Mouse (Mus musculus) erythroblast, embryonic 14.5 days (primary cell): ENCODE results near the gene Tmigd3. TPM values are rescaled to one million over a fixed set of nuclear protein-coding genes. Genes with fewer than 3 reads are reported as not detected.
"Not testable (repeated sequence)": the region's sequence is repeated elsewhere in the genome, so short reads cannot be mapped to it uniquely, and the experiment has no call there.

Experiments used
- H3K27me3 ChIP-seq: 2 replicates; pipeline ENCODE4 v1.6.1; 2012; ENCODE audit warnings: inconsistent platforms; ENCODE audit not compliant: control insufficient read depth
- H3K36me3 ChIP-seq: 2 replicates; pipeline ENCODE4 v1.6.1; 2012; ENCODE audit warnings: mild to moderate bottlenecking, inconsistent platforms; ENCODE audit not compliant: control insufficient read depth
- H3K4me1 ChIP-seq: 2 replicates; pipeline ENCODE4 v1.6.1; 2012; ENCODE audit warnings: inconsistent platforms; ENCODE audit not compliant: control insufficient read depth
- H3K4me3 ChIP-seq: replicated peaks from 2 replicates; pipeline ENCODE3; 2012; ENCODE audit warnings: moderate library complexity, mild to moderate bottlenecking, inconsistent platforms
- H3K9me3 ChIP-seq: 2 replicates; pipeline ENCODE4 v1.6.1; 2012; ENCODE audit warnings: low read length, inconsistent platforms, mixed read lengths; ENCODE audit not compliant: control insufficient read depth
- GATA1 ChIP-seq: IDR thresholded peaks from 2 replicates; pipeline ENCODE4 v1.6.1; 2012; ENCODE audit warnings: low read length, inconsistent platforms, mixed read lengths
- TAL1 ChIP-seq: IDR thresholded peaks from 3 replicates; pipeline ENCODE4 v1.6.1; 2012; ENCODE audit warnings: low read length, inconsistent platforms, mixed read lengths
- polyA plus RNA-seq: library from polyadenylated mRNA; stranded (reverse); fragments of >175 nt; gene quantifications from 2 replicates; pipeline ENCODE4 v1.2.3, GENCODE M21; 2012

The Tmigd3 gene
- polyA plus RNA-seq, 1 experiment: not detected

DNA sequence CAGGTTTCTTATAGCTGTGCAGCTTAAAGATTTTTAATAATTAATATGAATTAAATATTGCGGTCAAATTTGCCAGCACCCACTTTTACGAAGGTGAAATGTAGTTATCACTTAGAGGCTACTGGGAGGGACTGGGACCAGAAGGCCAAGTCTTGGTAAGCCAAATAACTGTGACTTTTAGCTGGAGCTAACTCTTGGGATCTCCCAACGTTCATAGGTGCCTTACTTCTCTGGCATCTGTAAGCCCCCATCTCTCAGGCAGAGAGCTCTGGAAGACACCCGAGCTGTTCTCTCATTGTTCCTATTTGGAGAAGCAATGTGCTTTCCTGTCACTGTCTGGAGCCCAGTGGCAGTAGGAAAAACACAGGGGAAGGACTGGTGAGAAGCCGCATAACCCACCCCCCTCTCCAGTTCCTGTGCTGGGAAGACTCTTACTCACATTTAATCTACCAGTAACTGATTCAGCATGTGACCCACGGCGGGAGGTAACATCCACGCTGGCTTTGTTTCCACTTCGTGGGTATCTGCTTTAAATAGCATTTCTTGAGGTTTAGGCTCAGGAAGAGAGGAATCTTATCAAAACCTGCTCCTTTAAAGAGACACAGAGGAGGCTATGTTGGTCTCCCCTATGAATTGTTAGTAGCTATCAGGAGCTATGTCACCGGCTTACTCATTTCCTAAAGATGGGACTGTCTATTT lies 47.1 kb downstream of the Tmigd3 start:
- Histone ChIP-seq H3K27me3 (peaks cover under 1% of the 10 kb centered on the region), H3K4me1 (peaks cover 37% of the 10 kb centered on the region), H3K4me3 (no peak overlapping the region), H3K9me3 (no peaks in the 10 kb centered on the region), H3K36me3 (no peaks in the 10 kb centered on the region)
- TF ChIP-seq GATA1 (no peak), TAL1 (no peak)

DNA sequence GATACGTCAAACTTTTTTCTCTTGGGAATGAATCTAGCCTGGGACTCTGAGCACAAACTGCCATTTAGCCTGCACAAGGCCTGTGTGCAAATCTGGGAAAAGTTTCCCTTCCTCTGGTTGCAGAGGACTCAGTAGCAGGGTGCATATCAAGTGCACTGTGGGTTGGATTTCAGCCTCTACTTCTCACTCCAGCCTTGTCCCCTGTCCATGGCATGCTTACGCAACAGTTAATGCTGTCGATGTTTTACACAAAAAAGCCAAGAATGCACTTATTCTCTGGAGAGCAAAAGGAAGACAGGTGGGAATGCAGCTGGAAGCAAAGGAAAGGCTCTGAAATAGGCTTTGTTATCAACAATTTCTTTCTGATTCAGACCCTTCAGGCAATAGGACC lies 47.6 kb downstream of the Tmigd3 start:
- peaks cover 35% of the 10 kb centered on the region for H3K4me1 ChIP-seq
- no peaks in the 10 kb centered on the region for H3K36me3 ChIP-seq
- no peaks in the 10 kb centered on the region for H3K9me3 ChIP-seq
- no peaks in the 10 kb centered on the region; the same call in 1 of the 2 replicates for H3K27me3 ChIP-seq
- no peak overlapping the region for H3K4me3 ChIP-seq
- TF ChIP-seq TAL1 (no peak), GATA1 (no peak)

DNA sequence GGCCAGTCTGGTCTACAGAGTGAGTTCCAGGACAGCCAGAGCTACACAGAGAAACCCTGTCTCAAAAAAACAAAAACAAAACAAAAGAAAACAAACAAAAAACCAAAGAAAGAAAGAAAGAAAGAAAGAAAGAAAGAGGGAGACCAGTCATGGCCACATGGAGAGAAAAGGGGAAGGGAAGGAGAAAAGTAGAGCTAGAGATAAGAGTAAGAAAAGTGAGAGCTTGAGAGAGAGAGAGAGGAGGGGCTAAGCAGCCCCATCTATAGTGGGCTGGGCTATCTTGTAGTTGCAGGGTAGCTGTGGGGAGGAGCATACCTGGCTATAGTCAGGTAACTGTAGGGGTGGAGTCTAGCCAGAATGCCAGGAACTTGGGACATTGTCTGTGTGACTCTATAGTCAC lies 50.0 kb downstream of the Tmigd3 start:
- H3K4me1 ChIP-seq: peaks cover 24% of the 10 kb centered on the region
- H3K4me3 ChIP-seq, H3K9me3 ChIP-seq, H3K36me3 ChIP-seq, H3K27me3 ChIP-seq: not testable (repeated sequence)

DNA sequence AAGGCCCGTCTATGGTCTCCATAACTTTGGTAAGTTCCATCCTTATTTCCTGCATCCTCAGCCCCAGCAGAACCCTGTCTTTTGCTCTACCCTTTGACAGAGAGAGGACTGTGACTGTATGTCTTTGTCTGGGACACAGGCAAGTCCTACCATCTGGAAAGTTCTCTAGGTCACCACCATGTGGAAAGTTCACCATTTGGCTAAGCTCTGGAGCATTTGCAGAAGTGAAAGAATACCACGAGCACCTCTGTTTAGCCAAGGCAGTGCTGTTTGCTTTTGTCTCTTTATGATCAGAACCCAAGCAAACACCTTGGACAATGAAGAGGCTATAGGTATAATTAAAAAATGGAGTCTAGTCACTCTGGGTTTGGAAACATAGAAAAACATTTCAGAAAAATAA lies 51.3 kb downstream of the Tmigd3 start:
- Histone ChIP-seq H3K36me3 (no peaks in the 10 kb centered on the region), H3K4me1 (peaks cover 22% of the 10 kb centered on the region)

DNA sequence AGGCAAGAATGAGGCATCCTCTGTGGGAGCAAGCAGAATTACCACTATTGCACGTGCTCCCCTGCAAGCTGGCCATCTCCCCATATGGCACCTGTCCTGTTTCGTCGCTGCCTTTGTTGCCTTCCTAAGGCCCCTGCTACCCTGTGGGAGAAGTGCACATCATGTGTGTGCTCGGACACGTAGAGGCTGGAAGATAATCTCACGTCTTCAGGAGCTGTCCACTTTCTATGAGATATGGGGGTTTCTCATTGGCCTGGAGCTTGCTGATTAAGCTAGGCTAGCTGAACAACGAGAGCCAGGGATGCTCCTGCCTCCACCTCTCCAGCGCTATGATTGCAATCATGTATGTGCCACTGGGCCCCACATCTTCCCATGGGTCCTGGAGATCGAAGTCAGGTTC lies 53.9 kb downstream of the Tmigd3 start:
- Histone ChIP-seq H3K4me3 (no peak overlapping the region), H3K9me3 (no peaks in the 10 kb centered on the region), H3K36me3 (no peaks in the 10 kb centered on the region), H3K27me3 (no peaks in the 10 kb centered on the region), H3K4me1 (peaks cover 20% of the 10 kb centered on the region)
- TF ChIP-seq GATA1: no peak

More for the DNA sequence above, 51.3 kb downstream of the Tmigd3 start:
- H3K4me3 ChIP-seq: no peak overlapping the region
- TF ChIP-seq GATA1: no peak
- TF ChIP-seq TAL1: no peak
- H3K9me3 ChIP-seq: no peaks in the 10 kb centered on the region
- no peaks in the 10 kb centered on the region; the same call in 1 of the 2 replicates for H3K27me3 ChIP-seq

DNA sequence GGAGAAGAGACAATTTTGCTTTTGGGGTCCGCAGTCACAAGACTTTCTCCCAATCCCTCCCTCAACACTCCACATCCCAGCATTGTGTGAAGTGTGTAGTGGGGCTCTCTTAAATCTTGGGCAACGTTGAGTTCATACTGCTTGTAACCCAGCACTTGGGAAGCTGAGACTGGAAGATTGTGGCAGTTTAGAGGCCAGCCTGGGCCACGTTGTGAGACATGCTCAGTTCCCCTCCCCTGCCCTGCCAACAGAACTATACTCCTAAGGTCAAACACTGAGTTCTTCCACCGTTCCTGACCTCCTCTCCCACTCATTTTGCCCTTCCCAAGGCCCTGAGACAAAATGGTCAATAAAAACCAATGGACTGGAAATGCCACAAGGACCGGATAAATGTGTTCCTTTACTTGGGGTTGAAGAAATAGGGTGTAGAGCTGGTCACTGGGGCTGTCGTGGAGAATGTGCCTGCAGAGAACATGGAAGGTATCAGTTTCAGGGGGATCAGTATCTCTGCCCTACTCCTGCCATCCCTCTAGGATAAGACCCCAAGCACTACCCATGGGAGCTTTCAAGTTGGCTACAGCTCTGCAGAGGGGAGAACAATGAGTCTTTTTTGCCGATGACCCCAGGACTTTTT lies 57.0 kb downstream of the Tmigd3 start:
- Histone ChIP-seq H3K4me1 (peaks cover 16% of the 10 kb centered on the region), H3K4me3 (no peak overlapping the region), H3K36me3 (no peaks in the 10 kb centered on the region), H3K27me3 (no peaks in the 10 kb centered on the region), H3K9me3 (no peaks in the 10 kb centered on the region)
- TF ChIP-seq TAL1: no peak
- TF ChIP-seq GATA1: no peak

DNA sequence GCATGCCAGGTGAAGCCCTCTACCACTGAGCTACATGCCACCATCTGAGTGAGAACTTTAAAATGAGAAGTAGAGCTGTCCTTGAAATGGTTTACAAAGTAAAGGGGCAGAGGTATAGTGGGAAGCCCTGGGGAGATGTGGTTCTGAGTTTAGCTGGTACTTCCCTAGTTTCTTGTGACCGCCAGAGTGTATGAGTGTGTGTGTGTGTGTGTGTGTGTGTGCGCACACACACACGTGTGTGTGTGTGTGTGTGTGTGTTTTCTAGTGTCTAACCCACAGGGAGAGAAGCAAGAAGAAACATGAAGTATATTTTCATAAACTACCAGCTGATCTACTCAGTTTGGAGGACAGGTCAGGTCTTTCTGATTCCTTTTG lies 57.5 kb downstream of the Tmigd3 start:
- Histone ChIP-seq H3K27me3 (no peaks in the 10 kb centered on the region), H3K4me3 (no peak overlapping the region), H3K9me3 (no peaks in the 10 kb centered on the region), H3K36me3 (no peaks in the 10 kb centered on the region), H3K4me1 (peaks cover 17% of the 10 kb centered on the region)
- TF ChIP-seq GATA1 (no peak), TAL1 (no peak)

DNA sequence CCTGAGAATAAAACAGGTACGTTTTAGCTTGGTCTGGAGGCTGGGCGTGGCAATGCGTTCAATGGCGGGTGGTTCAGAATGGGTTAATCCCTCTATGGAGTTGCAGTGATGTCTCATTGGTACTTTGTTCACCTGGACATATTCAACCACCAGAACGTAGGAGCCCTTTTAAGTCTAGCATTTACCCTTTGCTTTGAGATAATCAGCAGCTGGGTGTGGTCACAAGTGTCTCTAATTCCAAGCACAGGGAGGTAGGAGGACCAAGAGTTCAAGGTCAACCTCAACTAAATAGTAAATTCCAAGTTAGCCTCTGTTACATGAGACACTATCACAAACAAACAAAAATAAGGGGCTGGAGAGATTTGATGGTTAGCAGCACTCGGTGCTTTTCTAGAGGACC lies 58.1 kb downstream of the Tmigd3 start:
- TF ChIP-seq GATA1: no peak
- no peak for TF ChIP-seq TAL1
- H3K27me3 ChIP-seq: no peaks in the 10 kb centered on the region
- no peaks in the 10 kb centered on the region for H3K36me3 ChIP-seq
- no peak overlapping the region for H3K4me3 ChIP-seq
- H3K9me3 ChIP-seq: no peaks in the 10 kb centered on the region
- peaks cover 17% of the 10 kb centered on the region for H3K4me1 ChIP-seq

DNA sequence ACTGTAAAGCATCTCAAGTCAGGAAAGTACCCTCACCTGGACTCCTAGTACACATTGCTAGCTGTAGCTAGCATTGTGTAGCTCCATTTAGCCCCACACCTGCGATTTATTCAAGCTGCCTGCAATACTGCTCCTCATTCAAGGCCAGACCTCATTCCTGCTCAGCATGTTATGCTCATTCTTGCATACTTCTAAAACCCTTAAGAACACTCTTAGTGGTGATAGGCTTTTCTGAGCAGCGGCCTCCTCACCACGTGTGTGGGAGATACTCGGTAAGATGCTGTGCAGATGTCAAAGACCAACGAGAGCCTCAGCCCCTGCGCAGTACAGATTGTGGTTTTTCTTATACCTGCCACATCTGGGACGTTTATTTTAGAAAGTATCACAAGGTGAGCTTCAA lies 59.1 kb downstream of the Tmigd3 start:
- no peaks in the 10 kb centered on the region for H3K27me3 ChIP-seq
- H3K4me1 ChIP-seq: peaks cover 12% of the 10 kb centered on the region
- H3K4me3 ChIP-seq: no peak overlapping the region
- no peaks in the 10 kb centered on the region for H3K9me3 ChIP-seq
- TF ChIP-seq GATA1 (no peak), TAL1 (no peak)
- no peaks in the 10 kb centered on the region for H3K36me3 ChIP-seq

DNA sequence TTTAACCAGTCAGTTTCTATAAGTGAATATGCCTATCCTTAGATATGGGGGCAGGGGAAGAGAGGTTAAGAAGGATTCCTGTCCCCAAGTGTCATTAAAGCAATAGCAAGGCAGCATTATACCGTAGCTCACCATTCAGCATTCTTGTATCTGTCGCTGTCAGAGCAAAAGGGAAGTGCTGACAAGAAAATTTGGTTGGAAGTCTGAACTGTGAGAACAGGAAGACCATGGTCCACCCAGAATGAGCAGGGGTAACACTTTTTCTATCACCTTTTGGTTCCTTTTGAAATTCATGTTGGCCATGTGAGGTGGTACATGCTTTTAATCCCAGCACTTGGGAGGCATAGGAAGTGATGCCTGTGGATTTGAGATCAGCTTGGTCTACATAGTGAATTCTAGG lies 60.4 kb downstream of the Tmigd3 start:
- H3K4me1 ChIP-seq: peaks cover 4% of the 10 kb centered on the region
- H3K4me3 ChIP-seq: no peak overlapping the region
- no peaks in the 10 kb centered on the region for H3K36me3 ChIP-seq
- H3K9me3 ChIP-seq: no peaks in the 10 kb centered on the region
- no peak for TF ChIP-seq TAL1
- no peak for TF ChIP-seq GATA1
- no peaks in the 10 kb centered on the region for H3K27me3 ChIP-seq
